Mouse (Mus musculus): ENCODE results near the gene Pigl.

GRCm38 (mm10) chr11:62537590-62537989, 79.3 kb downstream of the Pigl start:
- TF ChIP-seq CTCF (IDR thresholded peaks at IDR 0.05; ENCODE audit: low read depth): no peak
- TF ChIP-seq EP300 (optimal IDR thresholded peaks at IDR 0.05): no peak
